Mouse (Mus musculus) hindbrain, embryonic 16.5 days (tissue): ENCODE results near the gene Duoxa2. TPM values are rescaled to one million over a fixed set of nuclear protein-coding genes. Genes with fewer than 3 reads are reported as not detected.

Experiments used
- ATAC-seq: fragments of 200-750 bp; cut with Nextera tagmentation; 2 replicates; pipeline ENCODE4 v1.8.0; 2017; ENCODE audit warnings: moderate TSS enrichment, moderate library complexity
- H3K27ac ChIP-seq: fragments of 300-500 bp; sonication (generic); 2 replicates; pipeline ENCODE4 v1.5.1; 2014; ENCODE audit warnings: low read depth, mild to moderate bottlenecking, control low read depth, low read length, moderate library complexity
- H3K27me3 ChIP-seq: fragments of 300-500 bp; sonication (generic); replicated peaks from 2 replicates; pipeline ENCODE4 v1.6.1; 2014; ENCODE audit warnings: low read length; ENCODE audit not compliant: control insufficient read depth, insufficient read depth
- H3K36me3 ChIP-seq: fragments of 300-500 bp; sonication (generic); 2 replicates; pipeline ENCODE4 v1.6.1; 2014; ENCODE audit warnings: mild to moderate bottlenecking, low read length, moderate library complexity, mixed read lengths; ENCODE audit not compliant: control insufficient read depth, insufficient read depth
- H3K4me1 ChIP-seq: fragments of 300-500 bp; sonication (generic); 2 replicates; pipeline ENCODE4 v1.6.1; 2014; ENCODE audit warnings: low read depth, low read length; ENCODE audit not compliant: control insufficient read depth, insufficient read depth
- H3K4me2 ChIP-seq: fragments of 300-500 bp; sonication (generic); 2 replicates; pipeline ENCODE4 v1.6.1; 2014; ENCODE audit warnings: mild to moderate bottlenecking, low read length, control low read depth, moderate library complexity
- H3K4me3 ChIP-seq: fragments of 300-500 bp; sonication (generic); 2 replicates; pipeline ENCODE4 v1.5.1; 2014; ENCODE audit warnings: mild to moderate bottlenecking, low read length, control low read depth, moderate library complexity
- H3K9ac ChIP-seq: fragments of 300-500 bp; sonication (generic); 2 replicates; pipeline ENCODE4 v1.6.1; 2014; ENCODE audit warnings: low read depth, mild to moderate bottlenecking, control low read depth, low read length, moderate library complexity
- H3K9me3 ChIP-seq: fragments of 300-500 bp; sonication (generic); 2 replicates; pipeline ENCODE4 v1.6.1; 2014; ENCODE audit warnings: mild to moderate bottlenecking, low read length, moderate library complexity; ENCODE audit not compliant: control insufficient read depth
- WGBS: fragments of 180-500 bp; shearing (Covaris S2); extraction: QIAGEN DNeasy Blood & Tissue Kit; methylation state at CpG from one replicate; pipeline ENCODE4 v1.1.7; 2014; 5-methylcytosine and 5-hydroxymethylcytosine counted together
- polyA plus RNA-seq: library from polyadenylated mRNA; unstranded; fragments of >200 nt; fragmentation: Nextera tagmentation; extraction: Ambion mirVana; gene quantifications from 2 replicates; pipeline ENCODE4 v1.2.1, GENCODE M21; 2015

Duoxa2 gene
- polyA plus RNA-seq, 1 experiment from 2014 or later, result 0.36 TPM

DNA sequence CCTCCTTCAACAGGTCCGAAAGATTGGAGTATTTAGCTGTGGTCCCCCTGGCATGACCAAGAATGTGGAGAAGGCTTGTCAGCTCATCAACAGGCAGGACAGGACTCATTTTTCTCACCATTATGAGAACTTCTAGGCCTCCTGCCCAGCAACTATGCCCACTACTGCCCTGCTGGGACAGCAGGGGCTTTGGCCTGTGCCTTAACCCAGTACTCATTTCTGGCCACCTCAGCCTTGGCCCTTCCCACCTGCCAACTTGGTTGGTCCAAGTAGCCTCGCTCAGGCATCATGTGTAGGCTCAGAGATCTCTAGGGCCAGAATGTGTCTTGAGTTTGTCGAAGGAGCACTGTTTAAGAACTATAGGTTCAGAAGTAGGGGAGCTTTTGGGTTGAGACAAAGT lies 48.6 kb downstream of the Duoxa2 start:
- Histone ChIP-seq H3K27me3 (no peaks in the 10 kb centered on the region; the same call in 1 of the 2 replicates), H3K9ac (no peak overlapping the region), H3K36me3 (no peaks in the 10 kb centered on the region), H3K4me1 (peaks cover 36% of the 10 kb centered on the region), H3K4me2 (no peak overlapping the region), H3K4me3 (no peak overlapping the region), H3K9me3 (no peaks in the 10 kb centered on the region), H3K27ac (no peak overlapping the region)
- WGBS, result 96% methylated on average over 3 of the region's 3 CpGs
- no peak for ATAC-seq

DNA sequence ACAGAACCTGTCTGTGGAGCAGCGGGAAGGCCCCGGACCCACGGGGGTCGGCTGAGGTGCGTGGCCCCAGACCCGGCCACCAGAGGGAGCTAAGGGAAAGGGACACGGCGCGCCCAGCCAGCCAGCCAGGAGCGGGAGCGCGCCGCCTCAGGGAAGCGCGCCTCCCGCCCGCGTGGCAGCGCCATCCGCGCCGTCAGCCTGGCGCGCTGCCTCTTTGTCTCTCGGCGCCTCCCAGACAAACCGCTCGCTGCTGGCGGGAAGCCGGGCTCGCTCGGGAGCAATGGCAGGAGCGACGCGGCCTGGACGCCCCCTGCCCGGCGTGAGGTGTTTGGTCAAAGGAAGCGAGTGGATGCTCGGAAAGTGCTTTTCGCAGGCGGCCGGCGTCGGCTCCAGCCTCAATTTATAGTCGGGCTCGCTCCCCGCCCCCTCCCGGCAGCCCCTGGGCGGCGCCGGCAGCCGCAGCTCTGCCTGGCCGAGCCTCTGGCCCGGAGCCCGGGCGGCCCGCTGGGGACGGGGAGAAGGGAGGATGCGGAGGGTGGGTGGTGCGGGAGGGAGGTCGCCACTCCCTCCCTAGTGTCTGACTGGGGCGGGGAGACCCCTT lies 49.9 kb downstream of the Duoxa2 start:
- ATAC-seq, result peak; percentile 80
- Histone ChIP-seq H3K27me3 (no peaks in the 10 kb centered on the region; the same call in 1 of the 2 replicates), H3K27ac (peak overlapping the region; percentile 96), H3K4me3 (peak overlapping the region; percentile 53), H3K36me3 (no peaks in the 10 kb centered on the region; the same call in 1 of the 2 replicates), H3K9ac (peak overlapping the region; percentile 83), H3K9me3 (no peaks in the 10 kb centered on the region), H3K4me1 (peaks cover 41% of the 10 kb centered on the region), H3K4me2 (peak overlapping the region; percentile 64)
- under 1% methylated on average over 48 of the region's 63 CpGs for WGBS

DNA sequence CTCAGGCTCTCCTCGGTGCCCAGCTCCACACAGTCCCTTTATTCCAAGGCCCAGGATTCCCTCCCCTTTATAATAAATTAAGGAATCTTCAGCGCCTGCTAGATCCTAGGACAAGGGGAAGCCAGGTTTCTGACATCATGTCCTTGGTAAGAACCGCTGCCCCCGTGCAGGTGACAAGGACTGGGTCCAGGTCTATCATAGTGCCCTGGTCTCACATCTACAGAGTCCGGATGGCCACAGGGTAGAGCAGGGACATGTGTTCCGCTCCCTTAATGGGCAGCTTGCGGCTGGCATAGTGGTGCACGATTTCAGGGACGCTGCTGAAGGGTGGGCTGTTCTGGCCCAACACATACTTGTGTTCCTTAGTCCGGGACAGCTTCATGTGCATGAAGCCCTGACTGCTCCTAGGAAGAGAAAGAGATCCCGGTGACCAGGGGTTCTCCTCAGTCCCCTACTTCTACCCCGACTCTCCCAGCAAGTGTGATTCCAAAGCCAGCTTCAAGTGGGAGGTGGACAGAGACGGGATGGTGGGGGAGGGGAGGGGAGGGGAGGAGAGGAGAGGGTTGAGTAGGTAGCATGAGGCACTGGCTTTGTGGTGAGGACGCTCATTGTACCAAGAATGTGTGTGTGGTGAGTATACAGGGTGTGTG lies 50.6 kb downstream of the Duoxa2 start:
- no peaks in the 10 kb centered on the region; the same call in 1 of the 2 replicates for H3K27me3 ChIP-seq
- H3K36me3 ChIP-seq, result no peaks in the 10 kb centered on the region; the same call in 1 of the 2 replicates
- peaks cover 46% of the 10 kb centered on the region for H3K4me1 ChIP-seq
- peak overlapping the region; percentile 96 for H3K27ac ChIP-seq
- WGBS, result 10% methylated on average over 14 of the region's 14 CpGs
- ATAC-seq, result peak; percentile 53
- peak overlapping the region; percentile 53 for H3K4me3 ChIP-seq
- H3K9me3 ChIP-seq, result no peaks in the 10 kb centered on the region
- H3K4me2 ChIP-seq, result peak overlapping the region; percentile 64
- peak overlapping the region; percentile 83 for H3K9ac ChIP-seq

DNA sequence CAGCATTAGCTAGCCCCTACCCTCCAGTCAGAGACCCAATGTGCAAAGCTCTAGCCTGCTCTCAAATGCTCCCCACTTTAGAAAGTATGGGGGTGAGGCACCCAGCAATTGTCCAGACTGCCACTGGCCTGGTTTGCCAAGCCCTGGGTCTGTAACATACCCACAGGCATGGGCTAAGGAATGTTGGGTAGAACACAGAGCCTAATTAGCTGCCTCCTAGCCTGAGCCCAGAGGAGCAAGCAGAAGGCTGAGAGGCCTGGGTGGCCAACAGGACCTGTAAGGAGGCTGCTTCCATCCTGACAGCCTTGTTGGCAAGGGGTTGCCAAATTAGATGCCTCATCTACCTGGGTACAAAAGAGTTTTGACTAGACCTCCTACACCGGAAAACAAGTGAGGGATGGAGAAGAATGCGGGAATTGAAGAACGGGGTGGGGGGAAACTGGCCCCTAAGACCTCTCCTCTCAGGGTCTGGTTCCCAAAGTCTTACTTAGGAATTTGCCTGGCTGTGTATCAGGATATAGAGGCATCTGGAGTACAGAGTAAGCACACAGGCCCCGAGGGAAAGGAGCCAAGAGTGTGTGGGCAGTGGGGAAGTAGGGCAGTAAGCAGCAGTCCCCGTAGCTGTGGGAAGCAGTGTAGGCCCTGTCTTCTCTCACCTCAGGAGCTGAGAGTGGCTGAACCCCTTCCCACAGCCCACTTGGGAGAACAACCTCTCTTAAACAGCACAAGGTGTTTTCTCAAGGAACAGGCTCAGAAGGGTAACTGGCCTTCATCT lies 52.6 kb downstream of the Duoxa2 start:
- Histone ChIP-seq H3K4me3 (no peak overlapping the region), H3K9ac (no peak overlapping the region), H3K27me3 (no peaks in the 10 kb centered on the region), H3K27ac (peak overlapping the region; percentile 87), H3K9me3 (no peaks in the 10 kb centered on the region), H3K36me3 (no peaks in the 10 kb centered on the region; the same call in 1 of the 2 replicates), H3K4me1 (peaks cover 50% of the 10 kb centered on the region), H3K4me2 (no peak overlapping the region)
- 40% methylated on average over 5 of the region's 5 CpGs for WGBS
- no peak for ATAC-seq

DNA sequence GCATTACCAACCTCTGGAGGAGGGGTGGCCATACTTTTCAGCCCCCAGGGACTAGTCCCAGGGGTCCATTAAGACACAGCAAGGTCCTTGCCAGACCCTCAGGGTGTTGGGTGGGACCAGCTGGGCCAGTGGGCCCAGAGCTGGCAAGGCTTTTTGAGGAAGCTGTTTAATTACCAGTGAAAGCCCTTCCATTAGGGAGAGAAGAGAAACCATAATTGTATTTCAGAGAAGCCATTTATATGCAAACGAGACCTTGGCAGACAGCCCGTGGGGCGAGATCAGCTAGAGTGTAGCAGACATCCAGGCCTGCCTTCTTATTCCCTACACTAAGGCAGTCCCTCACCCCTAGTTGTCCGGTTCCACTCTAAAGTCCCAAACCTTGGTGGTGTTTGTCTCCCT lies 53.2 kb downstream of the Duoxa2 start:
- peak; percentile 31 for ATAC-seq
- H3K4me3 ChIP-seq, result no peak overlapping the region
- H3K27ac ChIP-seq, result peak overlapping the region; percentile 87
- peaks cover 50% of the 10 kb centered on the region for H3K4me1 ChIP-seq
- 19% methylated on average over 4 of the region's 4 CpGs for WGBS
- H3K9ac ChIP-seq, result no peak overlapping the region
- no peaks in the 10 kb centered on the region for H3K9me3 ChIP-seq
- H3K4me2 ChIP-seq, result no peak overlapping the region
- H3K27me3 ChIP-seq, result no peaks in the 10 kb centered on the region
- H3K36me3 ChIP-seq, result peaks cover 2% of the 10 kb centered on the region; the same call in 1 of the 2 replicates

Other genes starting within 250 kb of the Duoxa2 start
- gene Spg11, start 180.5 kb upstream of the Duoxa2 start, polyA plus RNA-seq, result 5.8 and 6.6 TPM in 2 replicates
- gene B2m, start 151.2 kb upstream of the Duoxa2 start, polyA plus RNA-seq, result 107 and 120 TPM in 2 replicates
- gene Trim69, start 138.2 kb upstream of the Duoxa2 start, polyA plus RNA-seq, result 0.09 TPM in 1 of 2 replicates, not detected in the other
- gene Patl2, start 112.7 kb upstream of the Duoxa2 start, polyA plus RNA-seq, result 0.06 and 0.08 TPM in 2 replicates
- not detected in 2 replicates for gene Terb2, start 112.6 kb upstream of the Duoxa2 start, polyA plus RNA-seq
- 26.0 and 29.7 TPM in 2 replicates for gene Sord, start 64.2 kb upstream of the Duoxa2 start, polyA plus RNA-seq
- 0.03 TPM in 1 of 2 replicates, not detected in the other for gene Duox2, start 451 bp upstream of the Duoxa2 start, polyA plus RNA-seq
- gene Duoxa1, start 14.8 kb downstream of the Duoxa2 start, polyA plus RNA-seq, result 0.26 and 0.27 TPM in 2 replicates
- gene Duox1, start 16.8 kb downstream of the Duoxa2 start, polyA plus RNA-seq, result 0.09 and 0.15 TPM in 2 replicates
- 11.7 and 11.8 TPM in 2 replicates for gene Shf, start 70.3 kb downstream of the Duoxa2 start, polyA plus RNA-seq
- 0.15 and 0.18 TPM in 2 replicates for gene Slc28a2, start 127.6 kb downstream of the Duoxa2 start, polyA plus RNA-seq
- not detected in 2 replicates for gene Gm14085, start 186.0 kb downstream of the Duoxa2 start, polyA plus RNA-seq